ENCODE assay signal across 15 mouse cellular contexts in genomic region chr7:107341519-107342190, GRCm38 (mm10). TPM values are rescaled to one million over a fixed set of nuclear protein-coding genes. Genes with fewer than 3 reads are reported as not detected.
DNase-seq lines count a peak whose midpoint lies in the region; ATAC-seq lines count a peak whose summit lies in the region.
"Had no signal": no experiment of that assay in that cellular context is flagged by ENCODE, and none has a peak within 500 bp of the region (broad histone marks: within the 10 kb centered on the region; RNA-seq: fewer than 3 reads in every experiment).

No protein-coding gene starts in this region.

- H3K36me3 ChIP-seq in heart, embryonic 12.5 days, result no peaks in the 10 kb centered on the region
- no peaks in the 10 kb centered on the region for H3K36me3 ChIP-seq in neural tube, embryonic 12.5 days
- H3K36me3 ChIP-seq: embryonic facial prominence, embryonic 13.5 days; G1E; liver, embryonic 13.5 days had no signal

- no peaks in the 10 kb centered on the region for H3K4me1 ChIP-seq in heart, embryonic 12.5 days (replicated peaks)
- no peaks in the 10 kb centered on the region for H3K4me1 ChIP-seq in neural tube, embryonic 12.5 days
- H3K4me1 ChIP-seq: embryonic facial prominence, embryonic 13.5 days; liver, embryonic 13.5 days had no signal

- H3K9ac ChIP-seq in heart, embryonic 12.5 days, result no peak overlapping the region
- H3K9ac ChIP-seq in neural tube, embryonic 12.5 days, result no peak overlapping the region
- H3K9ac ChIP-seq: embryonic facial prominence, embryonic 13.5 days; liver, embryonic 13.5 days had no signal

- H3K27ac ChIP-seq in heart, embryonic 12.5 days (ENCODE audit: poor library complexity, severe bottlenecking), result no peak overlapping the region
- no peak overlapping the region for H3K27ac ChIP-seq in neural tube, embryonic 12.5 days
- H3K27ac ChIP-seq: embryonic facial prominence, embryonic 13.5 days; heart, adult 2 months; liver, embryonic 13.5 days had no signal

- 63% methylated on average over 8 of the region's 8 CpGs for WGBS in heart, embryonic 12.5 days
- WGBS in neural tube, embryonic 12.5 days, result 33% methylated on average over 8 of the region's 8 CpGs

- peak; percentile 31 for DNase-seq in heart, adult 11 months
- DNase-seq in neural tube, embryonic 10.5 days (ENCODE audit: extremely low spot score, low spot score), result no peak
- DNase-seq in lung, postnatal 10 days, result peak; percentile 28
- DNase-seq in yolk sac, embryonic 10.5 days (ENCODE audit: low spot score), result no peak
- DNase-seq in testis, postnatal 10 days (ENCODE audit: low spot score), result no peak
- no peak for DNase-seq in cerebellum, postnatal 36 days
- DNase-seq: heart, adult 2 months; kidney, adult 2 months; liver, embryonic 13.5 days had no signal

- no peaks in the 10 kb centered on the region for H3K27me3 ChIP-seq in heart, embryonic 12.5 days (replicated peaks)
- H3K27me3 ChIP-seq in neural tube, embryonic 12.5 days (replicated peaks), result no peaks in the 10 kb centered on the region
- H3K27me3 ChIP-seq: embryonic facial prominence, embryonic 13.5 days; liver, embryonic 13.5 days had no signal

- ATAC-seq in heart, embryonic 12.5 days (ENCODE audit: insufficient number of reproducible peaks, low FRiP score), result no peak
- peak; percentile 65; the same call in 1 of the 2 replicates for ATAC-seq in neural tube, embryonic 12.5 days (ENCODE audit: low FRiP score, low read depth)
- ATAC-seq: activated CD4-positive, CD25-positive, alpha-beta regulatory T cell, adult 4 months had no signal

- H3K4me3 ChIP-seq in heart, embryonic 12.5 days, result no peak overlapping the region
- H3K4me3 ChIP-seq in neural tube, embryonic 12.5 days, result no peak overlapping the region
- H3K4me3 ChIP-seq: embryonic facial prominence, embryonic 13.5 days; heart, adult 2 months; liver, embryonic 13.5 days; myocyte had no signal

- H3K9me3 ChIP-seq in heart, embryonic 12.5 days (replicated peaks), result peaks cover 3% of the 10 kb centered on the region; the same call in 1 of the 2 replicates
- H3K9me3 ChIP-seq in neural tube, embryonic 12.5 days, result no peaks in the 10 kb centered on the region
- H3K9me3 ChIP-seq: embryonic facial prominence, embryonic 13.5 days; liver, embryonic 13.5 days had no signal

- no peak overlapping the region for H3K4me2 ChIP-seq in heart, embryonic 12.5 days
- no peak overlapping the region for H3K4me2 ChIP-seq in neural tube, embryonic 12.5 days (replicated peaks)
- H3K4me2 ChIP-seq: embryonic facial prominence, embryonic 13.5 days; liver, embryonic 13.5 days had no signal

RNA-seq across cellular contexts. Expression of gene Syt9, which starts 28.9 kb away (rescaled TPM):
- polyA plus RNA-seq in heart, embryonic 12.5 days (2016; fragmentation: Nextera tagmentation; extraction: Ambion mirVana), result 0.44 and 0.84 TPM in 2 replicates
- 5.9 and 7.9 TPM in 2 replicates for polyA plus RNA-seq in neural tube, embryonic 12.5 days (2016; fragmentation: Nextera tagmentation; extraction: Ambion mirVana)
- polyA plus RNA-seq: activated CD4-positive, CD25-positive, alpha-beta regulatory T cell, adult 4 months; G1E; heart, adult 2 months; myocyte had no signal

Comparison
In these comparisons a context has a peak if more than half of its experiments do, and no peak if none do; other contexts are left out.
1. DNase-seq: peak in heart, adult 11 months (single experiment) and lung, postnatal 10 days (single experiment); none in neural tube, embryonic 10.5 days (single experiment), yolk sac, embryonic 10.5 days (single experiment), testis, postnatal 10 days (single experiment) and cerebellum, postnatal 36 days (0 of 2).